Comparison of ENCODE assay signal across 9 mouse cellular contexts in genomic region chr4:43979746-43980145, GRCm38 (mm10). TPM values are rescaled to one million over a fixed set of nuclear protein-coding genes. Genes with fewer than 3 reads are reported as not detected.
DNase-seq lines count a peak whose midpoint lies in the region.
"Had no signal": no experiment of that assay in that cellular context is flagged by ENCODE, and none has a peak within 500 bp of the region (broad histone marks: within the 10 kb centered on the region; RNA-seq: fewer than 3 reads in every experiment).

No protein-coding gene starts in this region.

- peak; percentile 62 for DNase-seq in gastrocnemius, postnatal 10 days
- DNase-seq in gastrocnemius, postnatal 25 days: no peak
- DNase-seq in ovary, postnatal 36 days (ENCODE audit: low spot score): peak; percentile 49
- DNase-seq in ovary, adult 18-20 months (ENCODE audit: low spot score): no peak
- peak; percentile 86 to 94 for DNase-seq in frontal cortex, adult 2 months (ENCODE audit: extremely low spot score in 1 of 2, low spot score in 1 of 2)
- DNase-seq in left cerebral cortex, adult 9 months (ENCODE audit: low spot score in 2 of 2): peak; percentile 61 to 93
- peak; percentile 86 for DNase-seq in right cerebral cortex, postnatal 25 days
- no peak for DNase-seq in urinary bladder, adult 18-20 months (ENCODE audit: low spot score in 2 of 2)

RNA-seq across cellular contexts. Expression of gene Ccin, which starts 3.5 kb away (rescaled TPM):
- under 1 TPM in 1 of 2 experiments, not detected in 1; 0.14 TPM for total RNA-seq in gastrocnemius, postnatal 10 days (2021)
- total RNA-seq in gastrocnemius, postnatal 25 days (2021): not detected
- polyA plus RNA-seq in frontal cortex, adult 2 months (2012; rRNA removed): 0.06 TPM in 1 of 2 replicates, not detected in the other
- polyA plus RNA-seq: large intestine, adult 2 months had no signal

RNA-seq across cellular contexts. Expression of gene Glipr2, which starts 22.5 kb away (rescaled TPM):
- 10 to 100 TPM; 13.1 to 18.0 TPM for total RNA-seq in gastrocnemius, postnatal 10 days (2021)
- total RNA-seq in gastrocnemius, postnatal 25 days (2021): 1 to 10 TPM; 2.8 to 4.9 TPM
- polyA plus RNA-seq in frontal cortex, adult 2 months (2012; rRNA removed): 4.6 and 5.4 TPM in 2 replicates

RNA-seq across cellular contexts. Expression of gene Clta, which starts 24.5 kb away (rescaled TPM):
- total RNA-seq in gastrocnemius, postnatal 10 days (2021): 100 to 1,000 TPM in 1 of 2 experiments, 10 to 100 TPM in 1; 94.7 to 106 TPM
- 10 to 100 TPM; 51.4 to 61.9 TPM for total RNA-seq in gastrocnemius, postnatal 25 days (2021)
- 440 and 454 TPM in 2 replicates for polyA plus RNA-seq in frontal cortex, adult 2 months (2012; rRNA removed)

Comparison
In these comparisons a context has a peak if more than half of its experiments do, and no peak if none do; other contexts are left out.
1. DNase-seq: peak in gastrocnemius, postnatal 10 days (single experiment), ovary, postnatal 36 days (single experiment), frontal cortex, adult 2 months (2 of 2), left cerebral cortex, adult 9 months (2 of 2) and right cerebral cortex, postnatal 25 days (single experiment); none in gastrocnemius, postnatal 25 days (single experiment), ovary, adult 18-20 months (single experiment) and urinary bladder, adult 18-20 months (0 of 2).